Mouse (Mus musculus): Measurements from ENCODE around the gene Hmgb3. TPM values are rescaled to one million over a fixed set of nuclear protein-coding genes. Genes with fewer than 3 reads are reported as not detected.
"Not testable (repeated sequence)": the region's sequence is repeated elsewhere in the genome, so short reads cannot be mapped to it uniquely, and the experiment has no call there.

Gene Hmgb3
- 155 and 156 TPM in 2 replicates for polyA plus RNA-seq (2015; fragmentation: Nextera tagmentation; extraction: Ambion mirVana)

DNA sequence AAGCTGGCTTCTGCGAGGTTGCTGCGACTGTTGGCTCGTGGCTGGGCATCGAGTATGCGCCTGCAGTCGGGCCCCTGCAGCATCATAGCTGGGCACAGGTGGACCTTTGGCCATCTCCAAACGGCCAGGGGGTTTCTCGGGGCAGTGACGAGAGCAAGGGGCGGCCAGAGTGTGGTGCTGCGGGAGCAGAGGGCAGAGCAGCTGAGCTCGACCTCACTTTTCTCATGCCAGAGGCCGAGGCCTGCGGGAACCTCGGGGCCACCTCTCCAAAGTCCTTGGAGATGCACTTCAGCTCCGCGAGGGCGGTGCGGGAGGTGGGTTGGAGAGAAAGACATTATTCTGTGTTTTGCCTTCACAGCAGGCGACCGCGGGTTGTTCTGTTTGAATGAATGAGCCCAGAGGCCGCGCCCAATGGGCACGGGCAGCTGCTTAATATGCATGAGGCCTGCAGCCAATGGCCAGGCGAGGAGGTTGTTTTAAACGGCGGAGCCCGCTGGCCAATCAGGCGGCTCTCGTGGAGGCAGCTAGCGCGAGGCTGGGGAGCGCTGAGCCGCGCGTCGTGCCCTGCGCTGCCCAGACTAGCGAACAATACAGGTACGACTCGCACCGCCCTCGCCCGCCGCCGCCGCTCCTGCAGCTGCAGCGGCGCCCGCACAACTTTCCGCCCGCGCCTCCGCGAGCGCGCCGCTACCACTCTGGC, at the start of gene Hmgb3:
Gene Hmgb3, plus strand, starts transcription at position 504 of the 700 bp plus-strand sequence.
- peak within 1 kb of the TSS; percentile 81 for H3K4me2 ChIP-seq
- ATAC-seq (replicated peaks; ENCODE audit: insufficient number of reproducible peaks, insufficient read depth, low FRiP score, low read depth), result peak; percentile 92
- H3K27me3 ChIP-seq, result 0 out of 2 replicates have a peak, but pooled peaks cover 3% of the 10 kb centered on the region
- no peaks in the 10 kb centered on the region for H3K9me3 ChIP-seq (replicated peaks)
- H3K36me3 ChIP-seq, result no peaks in the 10 kb centered on the region; the same call in 1 of the 2 replicates
- H3K4me1 ChIP-seq (replicated peaks), result no peaks in the 10 kb centered on the region; the same call in 1 of the 2 replicates
- H3K4me3 ChIP-seq, result peak within 1 kb of the TSS; percentile 75
- WGBS, result 12% methylated on average over 56 of the region's 59 CpGs
- H3K9ac ChIP-seq, result peak within 1 kb of the TSS; percentile 78
- H3K27ac ChIP-seq, result peak within 1 kb of the TSS; percentile 94

DNA sequence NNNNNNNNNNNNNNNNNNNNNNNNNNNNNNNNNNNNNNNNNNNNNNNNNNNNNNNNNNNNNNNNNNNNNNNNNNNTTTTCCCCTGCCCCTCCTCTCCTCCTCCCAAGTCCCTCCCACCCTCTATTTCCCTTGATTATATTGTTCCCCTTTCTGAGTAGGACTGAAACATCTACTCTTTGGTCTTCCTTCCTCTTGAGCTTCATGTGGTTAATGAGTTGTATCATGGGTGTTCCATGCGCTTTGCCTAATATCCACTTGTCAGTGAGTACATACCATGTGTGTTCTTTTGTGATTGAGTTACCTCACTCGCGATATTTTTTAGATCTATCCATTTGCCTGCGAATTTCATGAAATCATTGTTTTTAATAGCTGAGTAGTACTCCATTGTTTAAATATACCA, 49.1 kb upstream of the Hmgb3 start:
- H3K4me2 ChIP-seq; H3K9me3 ChIP-seq (replicated peaks); H3K36me3 ChIP-seq; H3K27me3 ChIP-seq; H3K4me3 ChIP-seq; H3K27ac ChIP-seq; H3K9ac ChIP-seq; H3K4me1 ChIP-seq (replicated peaks); ATAC-seq (replicated peaks; ENCODE audit: insufficient number of reproducible peaks, insufficient read depth, low FRiP score, low read depth): not testable (repeated sequence)
- WGBS, result 85% methylated on average over 4 of the region's 4 CpGs

DNA sequence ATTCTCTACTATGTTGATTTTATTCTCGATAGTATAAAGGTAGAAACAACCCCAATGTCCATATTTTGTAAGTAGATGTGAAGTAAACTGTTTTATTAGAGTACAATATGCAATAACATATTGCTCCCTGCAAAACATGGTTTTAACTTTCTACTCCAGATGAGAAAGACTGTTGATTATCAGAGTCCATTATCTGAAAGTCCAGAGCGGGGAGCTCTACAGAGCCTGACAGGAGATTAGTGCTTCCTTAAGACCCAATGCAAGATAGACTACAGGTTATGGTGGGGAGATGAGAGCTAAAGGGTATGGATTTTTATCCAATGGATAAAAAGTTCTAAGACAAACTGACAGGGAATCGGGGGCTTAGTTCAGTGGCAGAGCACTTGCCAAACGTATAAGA, 36.5 kb upstream of the Hmgb3 start:
- no peaks in the 10 kb centered on the region for H3K36me3 ChIP-seq
- H3K4me1 ChIP-seq (replicated peaks), result no peaks in the 10 kb centered on the region
- H3K4me2 ChIP-seq, result no peak overlapping the region
- no peak overlapping the region for H3K27ac ChIP-seq
- WGBS, result 71% methylated on average over 4 of the region's 4 CpGs
- H3K9ac ChIP-seq, result no peak overlapping the region
- H3K4me3 ChIP-seq, result no peak overlapping the region
- no peaks in the 10 kb centered on the region for H3K9me3 ChIP-seq (replicated peaks)
- ATAC-seq (replicated peaks; ENCODE audit: insufficient number of reproducible peaks, insufficient read depth, low FRiP score, low read depth), result no peak
- peaks cover 6% of the 10 kb centered on the region for H3K27me3 ChIP-seq

DNA sequence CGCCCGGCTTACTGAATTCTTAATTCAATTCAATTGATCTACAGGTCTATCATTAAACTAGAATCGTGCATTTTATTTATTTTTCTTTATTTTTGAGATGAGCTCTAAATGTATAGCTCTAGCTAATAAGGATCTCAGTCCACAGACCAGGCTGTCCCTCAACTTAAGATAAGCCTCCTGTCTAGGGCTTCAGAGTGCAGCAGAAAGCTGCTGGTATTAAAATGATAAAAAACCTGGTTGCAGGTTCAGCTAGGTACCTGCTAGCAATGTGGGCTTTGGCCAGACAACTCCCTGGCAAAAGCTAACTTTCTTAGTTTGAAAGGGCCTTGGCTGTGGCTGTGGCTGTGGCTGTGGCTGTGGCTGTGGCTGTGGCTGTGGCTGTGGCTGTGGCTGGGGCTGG, 32.8 kb upstream of the Hmgb3 start:
- no peak for ATAC-seq (replicated peaks; ENCODE audit: insufficient number of reproducible peaks, insufficient read depth, low FRiP score, low read depth)

DNA sequence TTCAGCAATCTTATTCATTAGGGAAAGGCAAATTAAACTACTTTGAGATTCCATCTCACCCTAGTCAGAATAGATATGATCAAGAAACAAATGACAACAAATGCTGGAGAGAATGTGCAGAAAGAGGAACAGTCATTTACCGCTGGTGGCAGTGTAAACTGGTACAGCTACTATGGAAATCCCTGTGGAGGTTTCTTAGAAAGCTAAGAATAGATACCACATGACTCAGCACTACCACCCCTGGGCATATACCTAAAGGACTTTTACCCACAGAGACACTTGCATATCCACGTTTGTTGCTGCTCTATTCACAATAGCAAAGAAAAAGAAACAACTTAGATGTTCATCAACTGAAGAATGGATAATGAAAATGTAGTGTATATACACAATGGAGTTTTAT, 31.4 kb upstream of the Hmgb3 start:
- H3K9ac ChIP-seq, result no peak overlapping the region
- WGBS, result 38% methylated on average over 2 of the region's 2 CpGs

More for the DNA sequence above, 32.8 kb upstream of the Hmgb3 start:
- Histone ChIP-seq H3K4me2 (no peak overlapping the region), H3K9ac (no peak overlapping the region), H3K27me3 (peaks cover 6% of the 10 kb centered on the region), H3K36me3 (no peaks in the 10 kb centered on the region), H3K4me1 (replicated peaks) (0 out of 2 replicates have a peak, but pooled peaks cover 2% of the 10 kb centered on the region), H3K27ac (no peak overlapping the region), H3K9me3 (replicated peaks) (no peaks in the 10 kb centered on the region), H3K4me3 (no peak overlapping the region)
- WGBS, result 86% methylated on average over 3 of the region's 3 CpGs

DNA sequence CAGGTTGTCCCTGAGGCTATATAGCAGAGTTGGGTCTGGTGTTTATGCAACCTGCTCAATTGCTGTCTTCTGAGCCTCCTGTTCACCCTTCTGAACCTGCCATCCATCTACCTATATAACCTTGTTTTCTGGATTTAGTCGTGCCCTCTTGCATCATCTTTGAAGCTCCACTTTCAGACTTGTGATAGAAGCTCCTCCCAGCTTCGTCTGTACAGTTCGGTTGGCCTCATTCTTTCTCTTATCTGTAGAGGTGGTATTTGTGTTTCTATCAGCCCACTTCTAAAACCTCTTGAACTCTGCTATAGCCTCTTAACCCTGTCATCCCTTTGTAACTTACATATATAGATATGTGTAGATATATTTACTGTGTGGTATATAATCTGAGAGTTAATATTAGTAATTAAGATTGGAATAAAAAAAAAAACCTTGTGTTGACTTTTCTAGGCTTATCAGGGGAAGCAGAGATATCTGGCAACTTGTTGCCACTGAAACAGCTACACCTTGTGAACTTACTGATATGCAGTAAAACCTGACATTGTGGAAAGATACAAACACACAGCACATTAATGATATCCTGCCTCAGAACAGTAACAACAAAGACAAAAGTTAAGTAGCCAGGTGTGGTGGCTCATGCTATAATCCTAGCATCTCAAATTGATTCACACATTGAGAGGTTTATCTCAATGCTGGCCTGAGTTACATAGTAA, 30.0 kb upstream of the Hmgb3 start:
- 27% methylated on average over 3 of the region's 3 CpGs for WGBS

More for the DNA sequence above, 31.4 kb upstream of the Hmgb3 start:
- no peak for ATAC-seq (replicated peaks; ENCODE audit: insufficient number of reproducible peaks, insufficient read depth, low FRiP score, low read depth)
- Histone ChIP-seq H3K27ac (no peak overlapping the region), H3K4me1 (replicated peaks) (0 out of 2 replicates have a peak, but pooled peaks cover 9% of the 10 kb centered on the region), H3K9me3 (replicated peaks) (no peaks in the 10 kb centered on the region), H3K27me3 (peaks cover 6% of the 10 kb centered on the region), H3K4me2 (no peak overlapping the region), H3K4me3 (no peak overlapping the region), H3K36me3 (no peaks in the 10 kb centered on the region)

DNA sequence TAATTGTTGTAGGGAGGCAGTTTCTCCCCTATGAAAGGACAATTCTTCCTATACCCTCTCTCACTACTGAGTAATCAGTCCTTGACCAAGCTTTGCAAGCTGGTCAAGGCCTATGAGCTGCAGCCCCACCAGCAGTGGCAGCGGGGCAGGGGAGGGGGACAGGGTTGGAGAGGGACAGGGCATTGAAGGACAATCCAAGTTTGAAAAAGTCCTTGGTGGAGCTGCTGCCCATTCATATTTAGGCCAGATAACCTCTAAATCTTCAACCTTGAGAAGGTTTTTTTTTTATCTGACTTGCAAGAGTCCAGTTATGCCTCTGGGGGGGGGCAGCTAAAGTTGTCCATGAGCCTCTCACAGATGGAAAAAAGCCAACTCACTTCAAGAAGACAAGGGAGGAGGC, 28.3 kb upstream of the Hmgb3 start:
- no peaks in the 10 kb centered on the region for H3K9me3 ChIP-seq (replicated peaks)
- H3K36me3 ChIP-seq, result no peaks in the 10 kb centered on the region
- peaks cover 10% of the 10 kb centered on the region for H3K27me3 ChIP-seq
- 0 out of 2 replicates have a peak, but pooled peaks cover 9% of the 10 kb centered on the region for H3K4me1 ChIP-seq (replicated peaks)
- H3K4me3 ChIP-seq, result no peak overlapping the region
- ATAC-seq (replicated peaks; ENCODE audit: insufficient number of reproducible peaks, insufficient read depth, low FRiP score, low read depth), result no peak
- no peak overlapping the region for H3K27ac ChIP-seq
- 92% methylated on average over 1 of the region's 1 CpGs for WGBS
- H3K9ac ChIP-seq, result no peak overlapping the region
- H3K4me2 ChIP-seq, result no peak overlapping the region

More for the DNA sequence above, 30.0 kb upstream of the Hmgb3 start:
- Histone ChIP-seq H3K9ac (no peak overlapping the region), H3K27ac (no peak overlapping the region), H3K27me3 (peaks cover 13% of the 10 kb centered on the region), H3K4me1 (replicated peaks) (0 out of 2 replicates have a peak, but pooled peaks cover 9% of the 10 kb centered on the region), H3K4me2 (no peak overlapping the region), H3K9me3 (replicated peaks) (no peaks in the 10 kb centered on the region), H3K36me3 (no peaks in the 10 kb centered on the region), H3K4me3 (no peak overlapping the region)
- no peak for ATAC-seq (replicated peaks; ENCODE audit: insufficient number of reproducible peaks, insufficient read depth, low FRiP score, low read depth)

DNA sequence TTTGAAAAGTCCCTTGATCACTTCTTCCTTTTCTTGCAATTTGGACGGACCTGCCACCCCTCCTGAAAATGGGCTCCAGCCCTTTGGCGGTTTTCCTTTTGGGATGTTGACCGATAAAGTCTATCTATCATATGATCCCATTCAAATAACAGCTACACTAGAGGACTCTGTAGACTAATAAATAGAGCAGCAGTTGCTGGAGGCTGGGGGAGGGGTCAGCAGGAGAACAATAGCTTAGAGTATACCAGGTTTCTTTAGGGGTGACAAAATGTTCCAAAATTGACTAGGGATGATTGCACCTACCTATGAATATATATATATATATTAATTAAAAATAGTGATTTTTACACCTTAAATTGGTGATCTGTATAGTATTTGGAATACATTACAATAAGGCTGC, 27.6 kb upstream of the Hmgb3 start:
- H3K9ac ChIP-seq, result no peak overlapping the region
- H3K36me3 ChIP-seq, result no peaks in the 10 kb centered on the region
- H3K9me3 ChIP-seq (replicated peaks), result no peaks in the 10 kb centered on the region
- no peak overlapping the region for H3K27ac ChIP-seq
- 0 out of 2 replicates have a peak, but pooled peaks cover 9% of the 10 kb centered on the region for H3K4me1 ChIP-seq (replicated peaks)
- ATAC-seq (replicated peaks; ENCODE audit: insufficient number of reproducible peaks, insufficient read depth, low FRiP score, low read depth), result no peak
- H3K4me2 ChIP-seq, result no peak overlapping the region
- peaks cover 12% of the 10 kb centered on the region for H3K27me3 ChIP-seq
- WGBS, result 80% methylated on average over 3 of the region's 3 CpGs
- H3K4me3 ChIP-seq, result no peak overlapping the region

DNA sequence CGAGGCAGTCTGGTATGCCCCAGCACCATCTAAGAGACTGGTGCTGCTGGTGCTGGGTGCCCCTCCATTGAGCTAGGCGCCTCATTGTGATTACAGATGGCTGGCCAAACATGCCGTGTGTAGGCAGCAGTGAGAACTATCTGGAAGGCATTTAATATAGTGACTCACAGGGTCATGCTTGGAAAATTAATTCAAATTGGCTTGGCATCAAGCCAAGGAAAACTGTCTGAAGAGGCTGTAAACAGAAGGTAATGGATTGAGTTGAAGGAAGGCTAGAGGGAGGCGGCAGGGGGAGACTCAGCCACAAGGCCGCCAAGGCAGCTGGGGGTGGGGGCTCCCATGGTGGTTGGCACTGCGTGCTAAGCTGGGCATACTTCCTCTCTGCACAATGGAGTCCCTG, 27.1 kb upstream of the Hmgb3 start:
- Histone ChIP-seq H3K27me3 (peaks cover 15% of the 10 kb centered on the region), H3K9ac (no peak overlapping the region), H3K4me2 (no peak overlapping the region), H3K27ac (no peak overlapping the region), H3K4me3 (no peak overlapping the region), H3K4me1 (replicated peaks) (0 out of 2 replicates have a peak, but pooled peaks cover 9% of the 10 kb centered on the region), H3K36me3 (no peaks in the 10 kb centered on the region), H3K9me3 (replicated peaks) (no peaks in the 10 kb centered on the region)
- 42% methylated on average over 6 of the region's 6 CpGs for WGBS
- 0 out of 2 replicates have a peak, but pooled peaks have one; percentile 31 for ATAC-seq (replicated peaks; ENCODE audit: insufficient number of reproducible peaks, insufficient read depth, low FRiP score, low read depth)

DNA sequence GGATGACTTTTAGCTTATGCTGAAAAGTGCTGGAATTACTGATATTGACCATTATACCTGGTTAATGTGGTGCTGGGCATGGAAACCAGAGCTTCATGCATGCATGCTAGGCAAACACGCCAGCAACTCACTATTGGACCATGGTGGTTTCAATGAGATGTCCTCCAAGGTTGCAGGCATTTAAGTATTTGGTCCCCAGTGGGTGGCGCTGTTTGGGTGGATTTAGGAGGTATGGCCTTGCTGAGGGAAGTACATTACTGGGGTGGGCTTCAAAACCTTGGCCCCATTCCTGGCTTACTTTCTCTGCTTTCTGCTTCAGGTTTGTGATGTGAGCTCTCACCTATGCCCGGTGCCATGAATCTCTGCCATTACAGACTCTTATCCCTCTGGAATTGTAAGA, 23.1 kb upstream of the Hmgb3 start:
- WGBS, result 54% methylated on average over 3 of the region's 3 CpGs
- H3K9me3 ChIP-seq (replicated peaks), result no peaks in the 10 kb centered on the region
- no peak overlapping the region for H3K4me2 ChIP-seq

DNA sequence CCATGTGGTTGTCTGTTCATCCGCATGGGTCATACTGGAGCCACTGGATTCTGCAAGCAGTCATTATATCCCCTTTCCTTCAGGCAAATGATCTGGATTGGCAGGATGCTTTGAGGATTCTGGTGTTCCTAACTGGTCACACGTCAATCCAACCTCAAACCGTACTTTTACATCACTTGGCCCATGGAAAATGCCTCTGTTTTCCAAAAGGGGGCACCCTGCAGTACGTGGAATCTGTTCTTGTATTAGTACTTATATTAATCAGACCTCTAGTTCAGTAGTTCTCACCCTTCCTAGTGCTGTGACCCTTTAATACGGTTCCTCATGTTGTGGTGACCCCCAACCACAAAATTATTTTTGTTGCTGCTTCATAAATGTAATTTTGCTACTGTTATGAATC, 21.6 kb upstream of the Hmgb3 start:
- no peak for ATAC-seq (replicated peaks; ENCODE audit: insufficient number of reproducible peaks, insufficient read depth, low FRiP score, low read depth)
- H3K36me3 ChIP-seq, result no peaks in the 10 kb centered on the region

More for the DNA sequence above, 23.1 kb upstream of the Hmgb3 start:
- Histone ChIP-seq H3K4me1 (replicated peaks) (0 out of 2 replicates have a peak, but pooled peaks cover 9% of the 10 kb centered on the region), H3K36me3 (no peaks in the 10 kb centered on the region), H3K27me3 (peaks cover 15% of the 10 kb centered on the region), H3K9ac (no peak overlapping the region), H3K4me3 (no peak overlapping the region), H3K27ac (no peak overlapping the region)
- no peak for ATAC-seq (replicated peaks; ENCODE audit: insufficient number of reproducible peaks, insufficient read depth, low FRiP score, low read depth)

More for the DNA sequence above, 21.6 kb upstream of the Hmgb3 start:
- H3K27me3 ChIP-seq, result peaks cover 15% of the 10 kb centered on the region
- H3K9me3 ChIP-seq (replicated peaks), result no peaks in the 10 kb centered on the region
- no peaks in the 10 kb centered on the region for H3K4me1 ChIP-seq (replicated peaks)
- no peak overlapping the region for H3K27ac ChIP-seq
- H3K4me3 ChIP-seq, result no peak overlapping the region
- 64% methylated on average over 5 of the region's 5 CpGs for WGBS
- no peak overlapping the region for H3K9ac ChIP-seq
- H3K4me2 ChIP-seq, result no peak overlapping the region
